Mouse (Mus musculus): ENCODE data around the gene 4933417A18Rik. TPM values are rescaled to one million over a fixed set of nuclear protein-coding genes. Genes with fewer than 3 reads are reported as not detected.
"Not testable (repeated sequence)": the region's sequence is repeated elsewhere in the genome, so short reads cannot be mapped to it uniquely, and the experiment has no call there.

The 4933417A18Rik gene
- polyA plus RNA-seq, 1 experiment, result not detected

GRCm38 (mm10) chr13:34914614-34915013, 9.6 kb upstream of the 4933417A18Rik start:
- H3K9ac ChIP-seq (ENCODE audit: low read depth, poor library complexity, severe bottlenecking), result no peak overlapping the region
- H3K4me1 ChIP-seq (ENCODE audit: control insufficient read depth, insufficient read depth, low read length), result peaks cover 2% of the 10 kb centered on the region
- no peaks in the 10 kb centered on the region for H3K36me3 ChIP-seq (ENCODE audit: control insufficient read depth, insufficient read depth, low read length, poor library complexity, severe bottlenecking)
- TF ChIP-seq CTCF (IDR thresholded peaks at IDR 0.05; ENCODE audit: low read depth, low read length), result no peak
- no peak for TF ChIP-seq EP300 (IDR thresholded peaks at IDR 0.05; ENCODE audit: insufficient read depth, low read depth, low read length)
- TF ChIP-seq POLR2A (IDR thresholded peaks at IDR 0.05; ENCODE audit: insufficient read depth, low read length), result no peak
- no peaks in the 10 kb centered on the region for H3K27me3 ChIP-seq (ENCODE audit: control insufficient read depth, insufficient read depth, low read length, poor library complexity, severe bottlenecking)
- no peak overlapping the region for H3K27ac ChIP-seq (ENCODE audit: insufficient read depth, low read length)
- no peaks in the 10 kb centered on the region for H3K9me3 ChIP-seq (replicated peaks; ENCODE audit: control insufficient read depth, insufficient read depth, low read length, poor library complexity, severe bottlenecking)
- no peak overlapping the region for H3K4me3 ChIP-seq (ENCODE audit: low read depth, low read length)

GRCm38 (mm10) chr13:34916520-34917167, 7.6 kb upstream of the 4933417A18Rik start:
- no peaks in the 10 kb centered on the region for H3K9me3 ChIP-seq (replicated peaks; ENCODE audit: control insufficient read depth, insufficient read depth, low read length, poor library complexity, severe bottlenecking)
- no peak for TF ChIP-seq POLR2A (IDR thresholded peaks at IDR 0.05; ENCODE audit: insufficient read depth, low read length)
- TF ChIP-seq CTCF (IDR thresholded peaks at IDR 0.05; ENCODE audit: low read depth, low read length), result no peak
- no peak for TF ChIP-seq EP300 (IDR thresholded peaks at IDR 0.05; ENCODE audit: insufficient read depth, low read depth, low read length)
- no peak overlapping the region for H3K9ac ChIP-seq (ENCODE audit: low read depth, poor library complexity, severe bottlenecking)
- H3K4me1 ChIP-seq (ENCODE audit: control insufficient read depth, insufficient read depth, low read length), result peaks cover 2% of the 10 kb centered on the region
- no peaks in the 10 kb centered on the region for H3K27me3 ChIP-seq (ENCODE audit: control insufficient read depth, insufficient read depth, low read length, poor library complexity, severe bottlenecking)
- H3K36me3 ChIP-seq (ENCODE audit: control insufficient read depth, insufficient read depth, low read length, poor library complexity, severe bottlenecking), result no peaks in the 10 kb centered on the region
- H3K4me3 ChIP-seq (ENCODE audit: low read depth, low read length), result peak overlapping the region; percentile 6; the same call in 1 of the 2 replicates
- H3K27ac ChIP-seq (ENCODE audit: insufficient read depth, low read length), result no peak overlapping the region

- Histone ChIP-seq H3K36me3 (ENCODE audit: control insufficient read depth, insufficient read depth, low read length, poor library complexity, severe bottlenecking) (no peaks in the 10 kb centered on the region), H3K4me1 (ENCODE audit: control insufficient read depth, insufficient read depth, low read length) (no peaks in the 10 kb centered on the region), H3K9ac (ENCODE audit: low read depth, poor library complexity, severe bottlenecking) (no peak overlapping the region), H3K9me3 (replicated peaks; ENCODE audit: control insufficient read depth, insufficient read depth, low read length, poor library complexity, severe bottlenecking) (no peaks in the 10 kb centered on the region), H3K27ac (ENCODE audit: insufficient read depth, low read length) (no peak overlapping the region), H3K4me3 (ENCODE audit: low read depth, low read length) (no peak overlapping the region), H3K27me3 (ENCODE audit: control insufficient read depth, insufficient read depth, low read length, poor library complexity, severe bottlenecking) (no peaks in the 10 kb centered on the region)
- TF ChIP-seq EP300 (IDR thresholded peaks at IDR 0.05; ENCODE audit: insufficient read depth, low read depth, low read length) (no peak), CTCF (IDR thresholded peaks at IDR 0.05; ENCODE audit: low read depth, low read length) (no peak), POLR2A (IDR thresholded peaks at IDR 0.05; ENCODE audit: insufficient read depth, low read length) (no peak)
Measured at GRCm38 (mm10) chr13:34934931-34935644, 10.9 kb downstream of the 4933417A18Rik start.

- Histone ChIP-seq H3K9ac (ENCODE audit: low read depth, poor library complexity, severe bottlenecking) (no peak overlapping the region), H3K4me3 (ENCODE audit: low read depth, low read length) (no peak overlapping the region), H3K27ac (ENCODE audit: insufficient read depth, low read length) (no peak overlapping the region), H3K9me3 (replicated peaks; ENCODE audit: control insufficient read depth, insufficient read depth, low read length, poor library complexity, severe bottlenecking) (no peaks in the 10 kb centered on the region), H3K27me3 (ENCODE audit: control insufficient read depth, insufficient read depth, low read length, poor library complexity, severe bottlenecking) (no peaks in the 10 kb centered on the region), H3K36me3 (ENCODE audit: control insufficient read depth, insufficient read depth, low read length, poor library complexity, severe bottlenecking) (no peaks in the 10 kb centered on the region), H3K4me1 (ENCODE audit: control insufficient read depth, insufficient read depth, low read length) (no peaks in the 10 kb centered on the region)
- TF ChIP-seq EP300 (IDR thresholded peaks at IDR 0.05; ENCODE audit: insufficient read depth, low read depth, low read length) (no peak), POLR2A (IDR thresholded peaks at IDR 0.05; ENCODE audit: insufficient read depth, low read length) (no peak), CTCF (IDR thresholded peaks at IDR 0.05; ENCODE audit: low read depth, low read length) (no peak)
Measured at GRCm38 (mm10) chr13:34942370-34942769, 18.2 kb downstream of the 4933417A18Rik start.

- not testable (repeated sequence) for H3K4me3 ChIP-seq (ENCODE audit: low read depth, low read length); H3K9me3 ChIP-seq (replicated peaks; ENCODE audit: control insufficient read depth, insufficient read depth, low read length, poor library complexity, severe bottlenecking); H3K27me3 ChIP-seq (ENCODE audit: control insufficient read depth, insufficient read depth, low read length, poor library complexity, severe bottlenecking); H3K9ac ChIP-seq (ENCODE audit: low read depth, poor library complexity, severe bottlenecking); H3K36me3 ChIP-seq (ENCODE audit: control insufficient read depth, insufficient read depth, low read length, poor library complexity, severe bottlenecking); H3K4me1 ChIP-seq (ENCODE audit: control insufficient read depth, insufficient read depth, low read length); H3K27ac ChIP-seq (ENCODE audit: insufficient read depth, low read length)
Measured at GRCm38 (mm10) chr13:34951437-34951836, 27.2 kb downstream of the 4933417A18Rik start.

GRCm38 (mm10) chr13:34956901-34957300, 32.7 kb downstream of the 4933417A18Rik start:
- peaks cover 5% of the 10 kb centered on the region; the same call in 1 of the 2 replicates for H3K9me3 ChIP-seq (replicated peaks; ENCODE audit: control insufficient read depth, insufficient read depth, low read length, poor library complexity, severe bottlenecking)
- H3K4me3 ChIP-seq (ENCODE audit: low read depth, low read length), result no peak overlapping the region
- no peak overlapping the region for H3K27ac ChIP-seq (ENCODE audit: insufficient read depth, low read length)
- no peaks in the 10 kb centered on the region for H3K36me3 ChIP-seq (ENCODE audit: control insufficient read depth, insufficient read depth, low read length, poor library complexity, severe bottlenecking)
- no peak overlapping the region for H3K9ac ChIP-seq (ENCODE audit: low read depth, poor library complexity, severe bottlenecking)
- TF ChIP-seq CTCF (IDR thresholded peaks at IDR 0.05; ENCODE audit: low read depth, low read length), result no peak
- no peak for TF ChIP-seq EP300 (IDR thresholded peaks at IDR 0.05; ENCODE audit: insufficient read depth, low read depth, low read length)
- TF ChIP-seq POLR2A (IDR thresholded peaks at IDR 0.05; ENCODE audit: insufficient read depth, low read length), result no peak
- H3K27me3 ChIP-seq (ENCODE audit: control insufficient read depth, insufficient read depth, low read length, poor library complexity, severe bottlenecking), result no peaks in the 10 kb centered on the region
- H3K4me1 ChIP-seq (ENCODE audit: control insufficient read depth, insufficient read depth, low read length), result no peaks in the 10 kb centered on the region

GRCm38 (mm10) chr13:34958158-34958557, 33.9 kb downstream of the 4933417A18Rik start:
- not testable (repeated sequence) for H3K27me3 ChIP-seq (ENCODE audit: control insufficient read depth, insufficient read depth, low read length, poor library complexity, severe bottlenecking); H3K27ac ChIP-seq (ENCODE audit: insufficient read depth, low read length); H3K36me3 ChIP-seq (ENCODE audit: control insufficient read depth, insufficient read depth, low read length, poor library complexity, severe bottlenecking); H3K9me3 ChIP-seq (replicated peaks; ENCODE audit: control insufficient read depth, insufficient read depth, low read length, poor library complexity, severe bottlenecking); H3K9ac ChIP-seq (ENCODE audit: low read depth, poor library complexity, severe bottlenecking); H3K4me1 ChIP-seq (ENCODE audit: control insufficient read depth, insufficient read depth, low read length); H3K4me3 ChIP-seq (ENCODE audit: low read depth, low read length)

All from ES-Bruce4 (cell line).